Mouse (Mus musculus) erythroid progenitor cell, adult 5-6 weeks (primary cell): ENCODE results near the gene Zfp219. TPM values are rescaled to one million over a fixed set of nuclear protein-coding genes. Genes with fewer than 3 reads are reported as not detected.

Experiments
- ATAC-seq: replicated peaks from 2 replicates; pipeline ENCODE4 v1.8.0; 2016; ENCODE audit warnings: moderate number of reproducible peaks, mild to moderate bottlenecking, moderate TSS enrichment, inconsistent platforms; ENCODE audit not compliant: poor library complexity, low FRiP score, severe bottlenecking
- total RNA-seq, 2 experiments: library from RNA; stranded (forward) in 1 of 2; stranded (reverse) in 1 of 2; fragments of 150-400 nt in 1 of 2; fragments of 186-747, 209-891 nt in 1 of 2; gene quantifications; 2 replicates each; pipeline versions ENCODE4 v1.2.3 to v1.2.4; 2015 to 2017; ENCODE audit warnings: low replicate concordance in 2 of 2

The Zfp219 gene
- total RNA-seq, 2 experiments from 2014 or later = 4.2 to 4.8 TPM

GRCm38 (mm10) chr14:52005616-52006015, 14.9 kb downstream of the Zfp219 start:
- ATAC-seq = no peak

GRCm38 (mm10) chr14:52005141-52005540, 15.4 kb downstream of the Zfp219 start:
- no peak for ATAC-seq

- no peak for ATAC-seq
These were observed 16.5 kb downstream of the Zfp219 start for GRCm38 (mm10) chr14:52003981-52004495.

- no peak for ATAC-seq
These were observed 23.1 kb downstream of the Zfp219 start for GRCm38 (mm10) chr14:51997483-51997882.

GRCm38 (mm10) chr14:51996866-51997265, 23.7 kb downstream of the Zfp219 start:
- no peak for ATAC-seq

- ATAC-seq = 0 out of 2 replicates have a peak, but pooled peaks have one; percentile 48
These were observed 24.2 kb downstream of the Zfp219 start for GRCm38 (mm10) chr14:51996231-51996841.

GRCm38 (mm10) chr14:51995219-51995871, 25.2 kb downstream of the Zfp219 start:
- ATAC-seq = no peak

- ATAC-seq = no peak
These were observed 26.1 kb downstream of the Zfp219 start for GRCm38 (mm10) chr14:51994453-51994852.

- no peak for ATAC-seq
These were observed 31.0 kb downstream of the Zfp219 start for GRCm38 (mm10) chr14:51989461-51989970.

GRCm38 (mm10) chr14:51988731-51989130, 31.8 kb downstream of the Zfp219 start:
- ATAC-seq = no peak

GRCm38 (mm10) chr14:51987177-51987576, 33.4 kb downstream of the Zfp219 start:
- peak; percentile 58 for ATAC-seq

GRCm38 (mm10) chr14:51986153-51986505, 34.4 kb downstream of the Zfp219 start:
- ATAC-seq = no peak; the same call in 1 of the 2 replicates

- ATAC-seq = 0 out of 2 replicates have a peak, but pooled peaks have one; percentile 43
These were observed 35.0 kb downstream of the Zfp219 start for GRCm38 (mm10) chr14:51985301-51986152.

GRCm38 (mm10) chr14:51984247-51985231, 36.0 kb downstream of the Zfp219 start, which contains the start of gene Arhgef40:
Gene Arhgef40 (plus strand): TSS chr14:51984719.
- peak; percentile 79 for ATAC-seq

GRCm38 (mm10) chr14:51983855-51984246, 36.7 kb downstream of the Zfp219 start:
- no peak for ATAC-seq

- ATAC-seq = no peak
These were observed 37.3 kb downstream of the Zfp219 start for GRCm38 (mm10) chr14:51983251-51983650.

- no peak for ATAC-seq
These were observed 41.3 kb downstream of the Zfp219 start for GRCm38 (mm10) chr14:51979252-51979651.

GRCm38 (mm10) chr14:51967400-51967799, 53.1 kb downstream of the Zfp219 start:
- ATAC-seq = no peak

- ATAC-seq = no peak
These were observed 60.2 kb downstream of the Zfp219 start for GRCm38 (mm10) chr14:51960316-51960715.
